Mouse (Mus musculus): ENCODE results near the gene Gm20479.

- TF ChIP-seq CTCF (IDR thresholded peaks at IDR 0.05; ENCODE audit: extremely low read depth, insufficient read depth, low read length) = peak; percentile 60
- TF ChIP-seq POLR2A (IDR thresholded peaks at IDR 0.05; ENCODE audit: extremely low read depth, insufficient read depth, low read length) = no peak
These were observed 24.6 kb downstream of the Gm20479 start for GRCm38 (mm10) chr7:27332353-27333199.

Measured in cortical plate, adult 2 months (tissue).